Comparison of ENCODE assay signal across 26 mouse cellular contexts in the genomic region with DNA sequence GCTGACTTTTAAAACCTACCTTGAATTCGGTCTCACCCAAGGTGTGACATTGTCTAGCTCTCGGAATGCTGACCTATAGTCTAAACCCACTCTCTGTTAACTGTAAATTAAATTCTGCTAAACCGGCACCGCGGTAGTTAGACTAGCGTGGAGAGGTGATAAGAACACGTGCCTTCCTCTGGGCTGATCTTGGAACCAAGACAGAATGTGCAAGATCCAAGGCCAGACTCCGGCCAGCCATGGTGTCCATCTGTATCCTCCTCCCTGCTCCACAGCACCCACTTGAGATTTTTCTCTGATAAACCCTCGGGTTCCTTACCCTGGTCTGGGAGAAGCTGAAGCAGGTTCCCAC. TPM values are rescaled to one million over a fixed set of nuclear protein-coding genes. Genes with fewer than 3 reads are reported as not detected.
DNase-seq lines count a peak whose midpoint lies in the region; ATAC-seq lines count a peak whose summit lies in the region.
"Had no signal": no experiment of that assay in that cellular context is flagged by ENCODE, and none has a peak within 500 bp of the region (broad histone marks: within the 10 kb centered on the region; RNA-seq: fewer than 3 reads in every experiment).

No protein-coding gene starts in this region.

- WGBS in heart, embryonic 14.5 days, result 26% methylated on average over 9 of the region's 9 CpGs
- 23% methylated on average over 9 of the region's 9 CpGs for WGBS in liver, embryonic 16.5 days (ENCODE audit: insufficient replicate concordance)
- WGBS in forebrain, embryonic 15.5 days, result 80% methylated on average over 9 of the region's 9 CpGs

- no peaks in the 10 kb centered on the region for H3K4me1 ChIP-seq in heart, embryonic 14.5 days (ENCODE audit: control insufficient read depth in 2 of 2, insufficient read depth in 2 of 2, low read length in 2 of 2)
- no peaks in the 10 kb centered on the region for H3K4me1 ChIP-seq in liver, embryonic 16.5 days (ENCODE audit: control insufficient read depth, low read depth, low read length)
- no peaks in the 10 kb centered on the region for H3K4me1 ChIP-seq in forebrain, embryonic 15.5 days
- H3K4me1 ChIP-seq: midbrain, embryonic 12.5 days had no signal

- H3K27me3 ChIP-seq in heart, embryonic 14.5 days (ENCODE audit: control insufficient read depth, insufficient read depth, low read length), result no peaks in the 10 kb centered on the region
- no peaks in the 10 kb centered on the region for H3K27me3 ChIP-seq in liver, embryonic 16.5 days (ENCODE audit: control insufficient read depth, insufficient read depth, low read depth, low read length)
- no peaks in the 10 kb centered on the region for H3K27me3 ChIP-seq in forebrain, embryonic 15.5 days
- H3K27me3 ChIP-seq: midbrain, embryonic 12.5 days had no signal

- no peak overlapping the region for H3K4me3 ChIP-seq in heart, embryonic 14.5 days (ENCODE audit: control insufficient read depth in 1 of 2, insufficient read depth in 1 of 2, low read depth in 1 of 2, low read length in 2 of 2)
- no peak overlapping the region for H3K4me3 ChIP-seq in liver, embryonic 16.5 days (ENCODE audit: low read depth, low read length)
- H3K4me3 ChIP-seq in forebrain, embryonic 15.5 days, result no peak overlapping the region
- H3K4me3 ChIP-seq: midbrain, embryonic 12.5 days had no signal

- no peak for ATAC-seq in heart, embryonic 14.5 days (ENCODE audit: insufficient number of reproducible peaks, insufficient read depth, low FRiP score, low read depth)
- ATAC-seq in erythroblast, adult 5-6 weeks (replicated peaks; ENCODE audit: low FRiP score, poor library complexity, severe bottlenecking), result peak; percentile 40
- ATAC-seq in liver, embryonic 16.5 days (ENCODE audit: low read depth), result no peak
- no peak for ATAC-seq in forebrain, embryonic 15.5 days (replicated peaks)

- no peak overlapping the region for H3K27ac ChIP-seq in heart, embryonic 14.5 days (replicated peaks in 1 of 2; ENCODE audit: control insufficient read depth in 1 of 2, insufficient read depth in 1 of 2, low read depth in 2 of 2, low read length in 2 of 2)
- H3K27ac ChIP-seq in liver, embryonic 16.5 days (ENCODE audit: low read length), result no peak overlapping the region
- no peak overlapping the region for H3K27ac ChIP-seq in forebrain, embryonic 15.5 days (replicated peaks)
- H3K27ac ChIP-seq: midbrain, embryonic 12.5 days; stomach, postnatal 0 days had no signal

- no peak for DNase-seq in heart, postnatal 10 days
- DNase-seq in ES-CJ7 (ENCODE audit: low read depth, low spot score), result peak; percentile 59
- no peak for DNase-seq in right cerebral cortex, adult 2 months (ENCODE audit: low spot score in 2 of 2)
- DNase-seq in yolk sac, embryonic 10.5 days (ENCODE audit: low spot score), result no peak
- DNase-seq: adrenal gland, adult 8-10 months; cerebellum, adult 11 months; cerebellum, postnatal 36 days; gastrocnemius, postnatal 10 days; heart, postnatal 14 days; kidney, adult 2 months; kidney, postnatal 25 days; lung, adult 18-20 months; lung, postnatal 36 days; right cerebral cortex, postnatal 25 days had no signal

- H3K9me3 ChIP-seq in heart, embryonic 14.5 days (ENCODE audit: control insufficient read depth, low read length), result no peaks in the 10 kb centered on the region
- H3K9me3 ChIP-seq in liver, embryonic 16.5 days (replicated peaks; ENCODE audit: control insufficient read depth, low read length), result no peaks in the 10 kb centered on the region
- H3K9me3 ChIP-seq in forebrain, embryonic 15.5 days, result no peaks in the 10 kb centered on the region
- H3K9me3 ChIP-seq: midbrain, embryonic 12.5 days had no signal

- H3K36me3 ChIP-seq in heart, embryonic 14.5 days (ENCODE audit: control insufficient read depth, insufficient read depth, low read length), result no peaks in the 10 kb centered on the region
- H3K36me3 ChIP-seq in liver, embryonic 16.5 days (ENCODE audit: control insufficient read depth, insufficient read depth), result no peaks in the 10 kb centered on the region
- H3K36me3 ChIP-seq in forebrain, embryonic 15.5 days, result no peaks in the 10 kb centered on the region
- H3K36me3 ChIP-seq: midbrain, embryonic 12.5 days had no signal

- H3K9ac ChIP-seq in heart, embryonic 14.5 days (ENCODE audit: low read length), result no peak overlapping the region
- no peak overlapping the region for H3K9ac ChIP-seq in liver, embryonic 16.5 days (ENCODE audit: low read depth, low read length)
- H3K9ac ChIP-seq in forebrain, embryonic 15.5 days (replicated peaks), result no peak overlapping the region
- H3K9ac ChIP-seq: midbrain, embryonic 12.5 days had no signal

- peak overlapping the region; percentile 7 for H3K4me2 ChIP-seq in heart, embryonic 14.5 days (ENCODE audit: low read length)
- peak overlapping the region; percentile 15; the same call in 1 of the 2 replicates for H3K4me2 ChIP-seq in liver, embryonic 16.5 days (ENCODE audit: low read depth, low read length)
- H3K4me2 ChIP-seq in forebrain, embryonic 15.5 days (replicated peaks), result no peak overlapping the region
- H3K4me2 ChIP-seq: midbrain, embryonic 12.5 days had no signal

- intact Hi-C loops in heart, postnatal 10 days (cut with DNase I), result no loop called here

RNA-seq across cellular contexts. Expression of a gene that starts 0.5 kb away (rescaled TPM):
- polyA plus RNA-seq in heart, embryonic 14.5 days (2014; fragmentation: Nextera tagmentation; extraction: Ambion mirVana), result 0.18 and 0.46 TPM in 2 replicates
- total RNA-seq in heart, postnatal 10 days (2021), result not detected
- 3.6 TPM in 1 of 2 replicates, not detected in the other for total RNA-seq in erythroblast, adult 5-6 weeks (2015; ENCODE audit: low replicate concordance)
- total RNA-seq in erythroblast, adult 5-6 weeks (2017; ENCODE audit: low replicate concordance), result 0.51 and 0.98 TPM in 2 replicates
- polyA plus RNA-seq in liver, embryonic 16.5 days (2015; fragmentation: Nextera tagmentation; extraction: Ambion mirVana), result 0.97 and 0.98 TPM in 2 replicates
- polyA plus RNA-seq in forebrain, embryonic 15.5 days (2015; fragmentation: Nextera tagmentation; extraction: Ambion mirVana), result not detected in 2 replicates
- total RNA-seq: gastrocnemius, postnatal 10 days; heart, postnatal 14 days; layer of hippocampus, postnatal 25 days; left cerebral cortex, postnatal 25 days had no signal
- polyA plus RNA-seq: C2C12; embryonic facial prominence, embryonic 11.5 days; kidney, adult 2 months; midbrain, embryonic 12.5 days; neural tube, embryonic 14.5 days; stomach, postnatal 0 days had no signal

RNA-seq across cellular contexts. Expression of a gene that starts 7.1 kb away (rescaled TPM):
- polyA plus RNA-seq in heart, embryonic 14.5 days (2014; fragmentation: Nextera tagmentation; extraction: Ambion mirVana), result 4.9 and 6.0 TPM in 2 replicates
- total RNA-seq in heart, postnatal 10 days (2021), result 1 to 10 TPM; 6.4 to 6.9 TPM
- total RNA-seq in erythroblast, adult 5-6 weeks (2015; ENCODE audit: low replicate concordance), result 11.5 and 16.5 TPM in 2 replicates
- 12.0 and 23.2 TPM in 2 replicates for total RNA-seq in erythroblast, adult 5-6 weeks (2017; ENCODE audit: low replicate concordance)
- polyA plus RNA-seq in liver, embryonic 16.5 days (2015; fragmentation: Nextera tagmentation; extraction: Ambion mirVana), result 5.7 and 6.2 TPM in 2 replicates
- 4.5 and 4.9 TPM in 2 replicates for polyA plus RNA-seq in forebrain, embryonic 15.5 days (2015; fragmentation: Nextera tagmentation; extraction: Ambion mirVana)

RNA-seq across cellular contexts. Expression of a gene that starts 16.9 kb away (rescaled TPM):
- 0.42 TPM in 1 of 2 replicates, not detected in the other for polyA plus RNA-seq in heart, embryonic 14.5 days (2014; fragmentation: Nextera tagmentation; extraction: Ambion mirVana)
- not detected for total RNA-seq in heart, postnatal 10 days (2021)
- total RNA-seq in erythroblast, adult 5-6 weeks (2015; ENCODE audit: low replicate concordance), result not detected in 2 replicates
- not detected in 2 replicates for total RNA-seq in erythroblast, adult 5-6 weeks (2017; ENCODE audit: low replicate concordance)
- not detected in 2 replicates for polyA plus RNA-seq in liver, embryonic 16.5 days (2015; fragmentation: Nextera tagmentation; extraction: Ambion mirVana)
- polyA plus RNA-seq in forebrain, embryonic 15.5 days (2015; fragmentation: Nextera tagmentation; extraction: Ambion mirVana), result not detected in 2 replicates
- total RNA-seq: adrenal gland, adult 8-10 months; gastrocnemius, postnatal 10 days; heart, postnatal 14 days; layer of hippocampus, postnatal 25 days; left cerebral cortex, postnatal 25 days had no signal
- polyA plus RNA-seq: C2C12; embryonic facial prominence, embryonic 11.5 days; hindbrain, embryonic 16.5 days; kidney, adult 2 months; midbrain, embryonic 12.5 days; neural tube, embryonic 14.5 days; stomach, postnatal 0 days had no signal

RNA-seq across cellular contexts. Expression of a gene that starts 55.8 kb away (rescaled TPM):
- not detected in 2 replicates for polyA plus RNA-seq in heart, embryonic 14.5 days (2014; fragmentation: Nextera tagmentation; extraction: Ambion mirVana)
- total RNA-seq in heart, postnatal 10 days (2021), result not detected
- not detected in 2 replicates for total RNA-seq in erythroblast, adult 5-6 weeks (2015; ENCODE audit: low replicate concordance)
- total RNA-seq in erythroblast, adult 5-6 weeks (2017; ENCODE audit: low replicate concordance), result not detected in 2 replicates
- polyA plus RNA-seq in liver, embryonic 16.5 days (2015; fragmentation: Nextera tagmentation; extraction: Ambion mirVana), result not detected in 2 replicates
- polyA plus RNA-seq in forebrain, embryonic 15.5 days (2015; fragmentation: Nextera tagmentation; extraction: Ambion mirVana), result 0.37 and 0.45 TPM in 2 replicates
- total RNA-seq: adrenal gland, adult 8-10 months; gastrocnemius, postnatal 10 days; heart, postnatal 14 days; layer of hippocampus, postnatal 25 days; left cerebral cortex, postnatal 25 days had no signal
- polyA plus RNA-seq: C2C12; embryonic facial prominence, embryonic 11.5 days; kidney, adult 2 months; midbrain, embryonic 12.5 days; stomach, postnatal 0 days had no signal
